Mouse (Mus musculus) thymus, postnatal 10 days (tissue): ENCODE results near the gene Spib.

ENCODE experiments used
- DNase-seq, 2 experiments: peaks; one replicate each; pipeline ENCODE4 v3.0.0; 2021; ENCODE audit warnings: low spot score in 2 of 2

Spib gene

GRCm38 (mm10) chr7:44526414-44527154, 5.3 kb downstream of the Spib start:
- no peak for DNase-seq

GRCm38 (mm10) chr7:44525126-44525832, 6.6 kb downstream of the Spib start:
- DNase-seq, result no peak

GRCm38 (mm10) chr7:44524502-44524901, 7.4 kb downstream of the Spib start, which contains the start of gene Mybpc2:
Gene Mybpc2 (minus strand): TSS chr7:44524656.
- no peak for DNase-seq

GRCm38 (mm10) chr7:44523056-44523455, 8.8 kb downstream of the Spib start:
- no peak for DNase-seq

- DNase-seq, result peak; percentile 66 to 87
Measured at GRCm38 (mm10) chr7:44521710-44522109, 10.2 kb downstream of the Spib start.

GRCm38 (mm10) chr7:44520990-44521389, 10.9 kb downstream of the Spib start:
- DNase-seq, result no peak

GRCm38 (mm10) chr7:44519240-44519913, 12.5 kb downstream of the Spib start:
- no peak for DNase-seq

- no peak for DNase-seq
Measured at GRCm38 (mm10) chr7:44507491-44507890, 24.4 kb downstream of the Spib start.

GRCm38 (mm10) chr7:44501563-44502115, 30.2 kb downstream of the Spib start:
- DNase-seq, result peak; percentile 49 to 83

GRCm38 (mm10) chr7:44500046-44500445, 31.8 kb downstream of the Spib start:
- no peak for DNase-seq

- no peak for DNase-seq
Measured at GRCm38 (mm10) chr7:44498922-44499321, 32.9 kb downstream of the Spib start.

- no peak for DNase-seq
Measured at GRCm38 (mm10) chr7:44497361-44498055, 34.4 kb downstream of the Spib start.

GRCm38 (mm10) chr7:44496771-44497109, 35.1 kb downstream of the Spib start:
- no peak for DNase-seq

GRCm38 (mm10) chr7:44495992-44496770, 35.7 kb downstream of the Spib start, which contains the start of the genes Emc10 and Fam71e1:
Gene Emc10 (minus strand): TSS chr7:44496529.
Gene Fam71e1 (plus strand): TSS chr7:44496581.
- DNase-seq, result peak; percentile 97 to 99

- DNase-seq, result no peak
Measured at GRCm38 (mm10) chr7:44495086-44495485, 36.8 kb downstream of the Spib start.

GRCm38 (mm10) chr7:44494681-44495080, 37.2 kb downstream of the Spib start:
- no peak for DNase-seq

GRCm38 (mm10) chr7:44492166-44492826, 39.6 kb downstream of the Spib start:
- no peak for DNase-seq

- no peak for DNase-seq
Measured at GRCm38 (mm10) chr7:44491391-44491790, 40.5 kb downstream of the Spib start.

GRCm38 (mm10) chr7:44490281-44490680, 41.6 kb downstream of the Spib start:
- no peak for DNase-seq

- no peak for DNase-seq
Measured at GRCm38 (mm10) chr7:44488545-44488944, 43.3 kb downstream of the Spib start.
